Mouse (Mus musculus) natural killer cell, adult 2 months (primary cell): ENCODE results near the gene Mlana.

ENCODE experiments used
- DNase-seq, 2 experiments: peaks; one replicate each; pipeline ENCODE4 v3.0.0; 2022; ENCODE audit warnings: low spot score in 2 of 2

Gene Mlana

GRCm38 (mm10) chr19:29750994-29751393, 53.4 kb downstream of the Mlana start:
- no peak for DNase-seq

GRCm38 (mm10) chr19:29753939-29754338, 56.3 kb downstream of the Mlana start:
- DNase-seq: no peak
